Mouse (Mus musculus): ENCODE data around the gene Large1.

- TF ChIP-seq CTCF (IDR thresholded peaks at IDR 0.05; ENCODE audit: low read depth) (no peak), EP300 (IDR thresholded peaks at IDR 0.05; ENCODE audit: low read depth) (no peak)
These were observed 39.4 kb downstream of the Large1 start for GRCm38 (mm10) chr8:73313911-73314310.
